Comparison of ENCODE assay signal across 28 mouse cellular contexts in genomic region chr11:51790662-51791061, GRCm38 (mm10).
"Had no signal": no experiment of that assay in that cellular context is flagged by ENCODE, and none has a peak within 500 bp of the region (broad histone marks: within the 10 kb centered on the region; RNA-seq: fewer than 3 reads in every experiment).

No protein-coding gene starts in this region.

- H3K9me3 ChIP-seq: embryonic facial prominence, embryonic 10.5 days; embryonic facial prominence, embryonic 12.5 days; embryonic facial prominence, embryonic 13.5 days; forebrain, embryonic 10.5 days; forebrain, embryonic 13.5 days; forebrain, embryonic 15.5 days had no signal

- H3K9ac ChIP-seq: embryonic facial prominence, embryonic 12.5 days; embryonic facial prominence, embryonic 13.5 days; embryonic facial prominence, embryonic 15.5 days; forebrain, embryonic 12.5 days; forebrain, embryonic 13.5 days; forebrain, embryonic 15.5 days; forebrain, postnatal 0 days had no signal

- H3K27ac ChIP-seq: embryonic facial prominence, embryonic 10.5 days; embryonic facial prominence, embryonic 12.5 days; embryonic facial prominence, embryonic 13.5 days; embryonic facial prominence, embryonic 15.5 days; forebrain, embryonic 10.5 days; forebrain, embryonic 12.5 days; forebrain, embryonic 13.5 days; forebrain, embryonic 15.5 days; gastrocnemius, adult 2 months; heart, adult 2 months had no signal

- H3K4me3 ChIP-seq: embryonic facial prominence, embryonic 10.5 days; embryonic facial prominence, embryonic 12.5 days; embryonic facial prominence, embryonic 13.5 days; embryonic facial prominence, embryonic 15.5 days; erythroblast, embryonic 14.5 days; forebrain, embryonic 10.5 days; forebrain, embryonic 12.5 days; forebrain, embryonic 13.5 days; forebrain, embryonic 15.5 days; gastrocnemius, adult 2 months; heart, adult 2 months had no signal

- H3K4me2 ChIP-seq: embryonic facial prominence, embryonic 12.5 days; embryonic facial prominence, embryonic 13.5 days; embryonic facial prominence, embryonic 15.5 days; forebrain, embryonic 12.5 days; forebrain, embryonic 13.5 days; forebrain, embryonic 15.5 days had no signal

- DNase-seq: cerebellum, adult 8-10 months; cerebellum, adult 9-10 months; cerebellum, adult 9-11 months; cerebellum, postnatal 10 days; cerebellum, postnatal 14 days; cerebellum, postnatal 25 days; cerebellum, postnatal 36 days; embryo, embryonic 11 days; forebrain, postnatal 0 days; gastrocnemius, adult 2 months; gastrocnemius, postnatal 10 days; gastrocnemius, postnatal 14 days; gastrocnemius, postnatal 25 days; gastrocnemius, postnatal 36 days; heart, adult 11 months; heart, adult 18-20 months; heart, adult 2 months had no signal

- ATAC-seq: forebrain, embryonic 13.5 days; forebrain, embryonic 14.5 days; forebrain, embryonic 15.5 days; forebrain, embryonic 16.5 days; forebrain, postnatal 0 days had no signal

- H3K27me3 ChIP-seq: embryonic facial prominence, embryonic 12.5 days; embryonic facial prominence, embryonic 13.5 days; embryonic facial prominence, embryonic 15.5 days; forebrain, embryonic 12.5 days; forebrain, embryonic 13.5 days; forebrain, embryonic 15.5 days had no signal

- H3K4me1 ChIP-seq: embryonic facial prominence, embryonic 12.5 days; embryonic facial prominence, embryonic 13.5 days; embryonic facial prominence, embryonic 15.5 days; forebrain, embryonic 10.5 days; forebrain, embryonic 12.5 days; forebrain, embryonic 13.5 days; forebrain, embryonic 15.5 days had no signal
